Mouse (Mus musculus): Measurements from ENCODE around the gene Prodh2.
"Not testable (repeated sequence)": the region's sequence is repeated elsewhere in the genome, so short reads cannot be mapped to it uniquely, and the experiment has no call there.

Prodh2 gene

GRCm38 (mm10) chr7:30493401-30493931 lies at the start of gene Prodh2:
Gene Prodh2 (plus strand): TSS chr7:30493622.
- DNase-seq (ENCODE audit: low spot score) = no peak

- DNase-seq (ENCODE audit: low spot score) = no peak
These were observed 49.7 kb upstream of the Prodh2 start for GRCm38 (mm10) chr7:30443696-30444095.

- no peak for DNase-seq (ENCODE audit: low spot score)
These were observed 49.1 kb upstream of the Prodh2 start for GRCm38 (mm10) chr7:30444154-30444970.

GRCm38 (mm10) chr7:30444971-30445751 lies 48.3 kb upstream of the Prodh2 start, which contains the start of gene Aplp1:
Gene Aplp1 (minus strand): TSS chr7:30445535.
- DNase-seq (ENCODE audit: low spot score) = no peak

- DNase-seq (ENCODE audit: low spot score) = no peak
These were observed 43.2 kb upstream of the Prodh2 start for GRCm38 (mm10) chr7:30450241-30450640.

- DNase-seq (ENCODE audit: low spot score) = no peak
These were observed 40.1 kb upstream of the Prodh2 start for GRCm38 (mm10) chr7:30453327-30453726.

GRCm38 (mm10) chr7:30453766-30454165 lies 39.7 kb upstream of the Prodh2 start:
- DNase-seq (ENCODE audit: low spot score) = no peak

- no peak for DNase-seq (ENCODE audit: low spot score)
These were observed 39.2 kb upstream of the Prodh2 start for GRCm38 (mm10) chr7:30454259-30454658.

GRCm38 (mm10) chr7:30456487-30456886 lies 36.9 kb upstream of the Prodh2 start:
- DNase-seq (ENCODE audit: low spot score) = no peak

GRCm38 (mm10) chr7:30456911-30457628 lies 36.4 kb upstream of the Prodh2 start:
- DNase-seq (ENCODE audit: low spot score) = no peak

GRCm38 (mm10) chr7:30457629-30458330 lies 35.6 kb upstream of the Prodh2 start, which contains the start of the genes Kirrel2 and Nphs1:
Gene Kirrel2 (minus strand): TSS chr7:30457690.
Gene Nphs1 (plus strand): TSS chr7:30458315.
- no peak for DNase-seq (ENCODE audit: low spot score)

GRCm38 (mm10) chr7:30459484-30459883 lies 33.9 kb upstream of the Prodh2 start:
- DNase-seq (ENCODE audit: low spot score) = no peak

- no peak for DNase-seq (ENCODE audit: low spot score)
These were observed 29.9 kb upstream of the Prodh2 start for GRCm38 (mm10) chr7:30463568-30463967.

- DNase-seq (ENCODE audit: low spot score) = no peak
These were observed 29.4 kb upstream of the Prodh2 start for GRCm38 (mm10) chr7:30463996-30464395.

- DNase-seq (ENCODE audit: low spot score) = no peak
These were observed 28.6 kb upstream of the Prodh2 start for GRCm38 (mm10) chr7:30464816-30465300.

GRCm38 (mm10) chr7:30472411-30472810 lies 21.0 kb upstream of the Prodh2 start:
- no peak for DNase-seq (ENCODE audit: low spot score)

- no peak for DNase-seq (ENCODE audit: low spot score)
These were observed 18.4 kb upstream of the Prodh2 start for GRCm38 (mm10) chr7:30474999-30475398.

- not testable (repeated sequence) for DNase-seq (ENCODE audit: low spot score)
These were observed 17.3 kb upstream of the Prodh2 start for GRCm38 (mm10) chr7:30476136-30476535.

GRCm38 (mm10) chr7:30477415-30478381 lies 15.7 kb upstream of the Prodh2 start:
- DNase-seq (ENCODE audit: low spot score) = no peak

- DNase-seq (ENCODE audit: low spot score) = no peak
These were observed 9.2 kb upstream of the Prodh2 start for GRCm38 (mm10) chr7:30484250-30484649.
